Mouse (Mus musculus) cerebellum, adult 2 months (tissue): ENCODE results near the gene Syn2.

Experiments used
- CTCF ChIP-seq: fragments of 200-500 bp; IDR thresholded peaks from 2 replicates; pipeline ENCODE4 v1.5.1; 2011; ENCODE audit warnings: low read depth, mild to moderate bottlenecking, control low read depth, low read length, moderate library complexity, borderline replicate concordance; ENCODE audit not compliant: insufficient read depth
- POLR2A ChIP-seq: fragments of 200-500 bp; IDR thresholded peaks from 2 replicates; pipeline ENCODE4 v1.6.1; 2011; ENCODE audit warnings: low read length, control low read depth, borderline replicate concordance; ENCODE audit not compliant: insufficient read depth

GRCm38 (mm10) chr6:115274705-115275104 is 140.0 kb downstream of the Syn2 start:
- TF ChIP-seq CTCF (no peak), POLR2A (no peak)
